Mouse (Mus musculus) left cerebral cortex, adult 18-20 months (tissue): ENCODE data around the gene Tppp2. TPM values are rescaled to one million over a fixed set of nuclear protein-coding genes. Genes with fewer than 3 reads are reported as not detected.
A peak's percentile ranks its signal among the peaks of the same experiment; 100 is the strongest.
"Not testable (repeated sequence)": the region's sequence is repeated elsewhere in the genome, so short reads cannot be mapped to it uniquely, and the experiment has no call there.

Source experiments
- DNase-seq, 2 experiments: peaks; one replicate each; pipeline ENCODE4 v3.0.0; 2021 to 2022; ENCODE audit warnings: low spot score in 2 of 2, mixed read lengths in 1 of 2
- total RNA-seq, 2 experiments: library from RNA; stranded (reverse); gene quantifications; 2 replicates each; pipeline ENCODE4 v1.2.3; 2021

Tppp2 gene
- total RNA-seq, 2 experiments from 2014 or later = not detected

DNA sequence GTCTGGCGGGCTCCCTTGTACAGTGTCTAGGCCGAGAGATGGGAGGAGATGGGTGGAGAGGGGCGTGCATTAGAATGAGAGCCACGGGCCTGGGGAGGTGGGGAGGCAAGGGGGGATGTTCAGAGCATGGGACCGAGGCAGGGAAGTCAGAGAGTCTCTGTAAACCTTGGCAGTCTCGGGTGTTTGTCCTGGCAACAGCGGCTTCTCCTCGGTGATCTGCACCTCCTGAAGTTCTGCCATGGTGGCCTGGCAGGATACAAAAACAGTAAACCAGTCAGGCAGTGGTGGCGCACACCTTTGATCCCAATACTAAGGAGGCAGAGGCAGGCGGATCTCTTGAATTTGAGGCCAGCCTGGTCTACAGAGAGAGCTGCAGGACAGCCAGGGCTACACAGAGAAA is 6.9 kb upstream of the Tppp2 start:
- no peak for DNase-seq

GRCm38 (mm10) chr14:51912391-51913061 is 5.7 kb upstream of the Tppp2 start:
- no peak for DNase-seq

- peak; percentile 45 to 62 for DNase-seq
Observed at GRCm38 (mm10) chr14:51913062-51913959, 4.9 kb upstream of the Tppp2 start.

DNA sequence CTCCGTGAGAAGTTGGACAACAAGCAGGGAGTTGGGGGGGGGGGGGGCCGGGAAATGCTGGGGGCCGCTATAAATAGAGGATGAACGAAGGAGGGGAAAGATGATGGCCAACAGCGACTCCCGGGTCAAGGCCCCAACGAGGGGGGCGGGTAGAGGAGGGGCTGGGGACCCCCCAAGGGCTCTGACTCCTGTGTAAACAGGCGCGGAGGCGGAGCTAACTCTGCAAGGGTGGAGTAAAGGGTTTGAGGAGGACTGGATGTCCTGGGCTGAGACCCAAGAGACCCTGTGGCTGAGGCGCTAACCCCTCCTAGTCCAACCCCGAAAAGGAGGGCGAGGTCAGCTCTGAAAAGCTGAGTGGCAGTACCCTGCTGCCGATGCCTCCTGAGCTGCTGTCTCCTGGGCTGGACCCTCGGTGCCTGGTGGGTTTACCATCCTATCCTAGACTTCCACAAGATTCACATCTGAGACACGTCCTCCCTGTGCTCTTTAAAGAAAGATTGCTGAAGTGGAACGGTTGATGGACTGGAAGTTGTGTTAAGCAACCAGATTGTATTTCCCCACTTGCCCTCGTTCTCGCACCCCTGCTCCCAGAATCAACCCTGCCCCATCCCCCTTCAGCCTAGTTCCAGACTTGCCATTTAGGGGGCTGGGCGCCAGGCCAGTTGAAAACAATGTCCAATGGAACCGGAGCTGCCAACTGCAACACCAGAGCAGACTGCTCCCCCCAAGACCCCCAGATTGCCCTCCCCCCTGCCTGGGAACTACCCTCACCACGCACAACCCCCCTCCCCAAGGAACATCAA is 4.1 kb upstream of the Tppp2 start, which contains the start of gene Ndrg2:
Gene Ndrg2, minus strand, starts transcription at position 199 of the 803 bp plus-strand sequence.
- DNase-seq = peak; percentile 62 to 69

GRCm38 (mm10) chr14:51915030-51915429 is 3.2 kb upstream of the Tppp2 start:
- no peak for DNase-seq

DNA sequence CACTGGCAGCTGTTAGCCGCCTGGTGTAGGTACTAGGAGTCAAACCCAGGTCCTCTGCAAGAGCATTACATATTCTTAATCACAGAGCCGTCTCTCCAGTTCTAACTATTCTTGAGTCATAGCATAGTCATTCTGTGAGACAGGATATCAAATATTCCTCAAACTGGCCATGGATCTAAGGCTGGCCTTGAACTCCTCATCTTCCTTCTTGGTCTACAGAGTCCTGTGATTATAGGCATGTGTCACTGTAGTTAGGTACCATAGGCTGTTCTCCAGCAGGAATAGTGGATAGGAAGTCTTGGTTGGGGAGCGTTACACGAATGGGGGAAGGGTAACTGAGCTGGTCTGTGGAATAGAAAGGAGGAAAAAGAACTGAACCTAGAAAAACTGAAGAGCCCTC is 1.7 kb upstream of the Tppp2 start:
- DNase-seq = no peak

DNA sequence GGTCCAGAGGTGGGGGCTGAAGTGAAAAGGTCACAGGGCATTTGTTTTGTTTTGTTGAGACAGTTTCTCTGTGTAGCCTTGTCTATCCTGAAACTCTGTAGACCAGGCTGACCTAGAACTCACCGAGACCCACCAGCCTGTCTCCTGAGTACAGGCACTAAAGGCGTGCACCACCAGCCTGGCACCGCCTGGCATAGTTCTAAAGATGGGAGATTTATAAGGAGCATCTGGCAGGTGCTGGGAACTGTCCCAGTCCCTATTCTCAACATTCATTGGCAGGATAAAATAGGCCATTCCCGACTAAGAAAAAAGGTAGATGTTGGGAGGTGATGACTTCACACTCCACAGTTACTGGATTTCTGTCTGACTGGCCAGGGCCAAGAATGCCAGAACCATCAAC is 741 bp downstream of the Tppp2 start:
- no peak for DNase-seq

DNA sequence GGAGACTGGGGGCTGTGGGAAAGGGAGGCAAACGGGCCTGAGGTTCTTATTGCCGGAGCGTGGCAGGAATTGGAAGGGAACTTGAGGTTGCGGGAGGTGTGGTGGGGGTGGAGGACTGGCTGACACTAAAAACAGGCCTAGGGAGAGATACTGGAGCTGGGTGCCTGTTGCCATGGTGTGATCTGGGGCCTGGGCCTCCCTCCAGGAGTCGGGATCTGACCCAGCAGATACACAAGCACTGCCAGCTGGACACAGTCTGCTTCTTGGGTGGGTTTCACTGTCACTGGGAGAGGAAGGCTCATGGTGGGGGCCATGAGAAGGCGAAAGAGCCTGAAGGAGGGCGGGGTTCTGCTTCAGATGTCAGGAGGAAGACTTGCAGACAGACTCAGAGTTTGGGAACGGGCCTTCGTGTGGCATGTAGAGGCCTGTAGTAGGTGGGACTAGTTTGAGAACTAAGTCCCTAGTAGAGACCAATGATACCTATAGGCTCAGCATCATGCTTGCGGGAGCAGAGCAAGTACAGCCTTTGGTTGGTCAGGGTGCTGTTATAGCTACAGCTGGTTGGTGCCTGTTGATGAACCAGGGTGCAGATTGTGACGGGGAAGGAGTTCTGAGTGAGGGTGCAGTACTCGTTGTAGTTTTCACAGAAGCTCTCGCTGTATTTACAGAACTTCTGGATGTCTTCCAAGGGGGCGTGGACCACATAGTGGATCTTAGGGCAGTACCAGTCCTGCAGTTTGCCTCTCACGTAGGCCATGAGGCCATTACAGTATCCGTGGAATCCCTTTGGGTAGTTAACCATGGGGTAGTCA is 3.7 kb downstream of the Tppp2 start:
- peak; percentile 34 to 43 for DNase-seq

DNA sequence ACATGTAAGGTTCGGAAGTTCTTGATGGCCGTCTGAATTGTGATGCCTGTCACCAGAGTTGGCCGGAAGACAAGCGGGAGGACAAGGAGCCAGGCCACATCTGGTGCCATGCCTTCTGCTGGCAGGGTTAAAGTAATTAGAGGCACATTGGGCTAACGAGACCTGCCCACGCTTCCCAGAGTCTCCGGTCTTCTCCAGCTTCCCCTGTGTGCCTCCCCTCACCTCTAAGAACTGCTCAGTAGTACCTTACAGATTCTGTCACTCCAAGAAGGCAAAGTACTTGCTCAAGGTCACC is 4.3 kb downstream of the Tppp2 start, which contains the start of gene Rnase13:
Gene Rnase13, minus strand, starts transcription at position 203 of the 295 bp plus-strand sequence.
- no peak for DNase-seq

DNA sequence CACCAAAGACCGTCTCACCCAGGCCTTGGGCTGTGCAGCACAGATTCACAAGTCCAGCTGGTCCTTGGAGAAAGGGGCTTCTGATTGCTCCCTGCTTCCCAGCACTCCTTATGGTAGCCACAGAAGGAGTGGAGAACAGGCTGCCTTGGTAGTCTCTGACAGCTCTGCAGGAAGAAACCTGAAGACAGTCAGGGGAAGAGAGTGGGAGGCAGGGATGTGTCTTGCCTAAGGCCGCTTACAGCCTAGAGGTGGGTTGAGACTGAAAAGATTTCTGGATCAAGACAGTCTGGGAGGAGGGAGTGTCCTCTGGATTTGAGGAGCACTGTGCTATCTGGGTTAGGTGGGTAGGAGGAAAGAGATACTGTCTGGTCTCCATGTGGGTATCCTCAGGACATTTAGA is 4.7 kb downstream of the Tppp2 start:
- DNase-seq = no peak

DNA sequence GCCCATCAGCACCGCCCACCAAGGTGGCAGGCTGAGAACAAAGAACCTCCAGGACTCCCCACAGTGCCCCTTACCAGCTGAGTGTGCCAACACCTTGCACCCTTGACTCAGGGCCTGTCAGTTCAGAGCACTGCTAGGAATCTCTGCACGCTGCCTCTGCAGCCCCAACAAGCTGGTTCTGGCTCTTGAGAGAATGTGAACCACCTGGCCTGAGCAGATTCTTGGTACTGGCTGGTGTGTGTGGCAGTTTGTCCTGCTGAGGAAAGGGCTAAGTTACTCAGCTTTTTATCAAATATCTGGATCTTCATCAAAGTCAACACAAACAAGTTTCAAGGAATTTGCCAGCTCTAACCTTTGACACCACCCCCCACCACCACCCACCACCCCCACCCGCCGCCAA is 5.3 kb downstream of the Tppp2 start:
- DNase-seq = no peak

DNA sequence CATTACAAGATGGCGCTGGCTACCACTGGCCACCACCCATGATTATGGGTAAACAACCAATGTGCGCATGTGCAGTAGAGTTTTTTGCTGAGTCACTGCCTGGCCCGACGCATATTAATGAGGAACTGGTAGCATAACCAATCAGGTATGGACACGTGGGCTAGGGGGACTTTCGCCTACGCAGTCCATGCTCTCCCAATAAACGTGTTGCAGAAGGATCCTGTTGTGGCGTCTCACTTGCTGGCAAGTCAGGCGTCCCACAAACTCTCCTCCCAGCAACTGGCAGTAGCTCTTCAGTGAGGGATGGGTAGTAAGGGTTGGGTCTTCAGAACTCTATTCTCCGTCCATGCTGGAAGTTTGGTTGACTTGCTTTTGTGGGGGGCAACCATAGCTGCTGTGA is 8.7 kb downstream of the Tppp2 start:
- not testable (repeated sequence) for DNase-seq

GRCm38 (mm10) chr14:51929309-51929943 is 11.2 kb downstream of the Tppp2 start:
- DNase-seq = peak; percentile 61 to 71

GRCm38 (mm10) chr14:51929968-51930367 is 11.7 kb downstream of the Tppp2 start:
- no peak for DNase-seq

DNA sequence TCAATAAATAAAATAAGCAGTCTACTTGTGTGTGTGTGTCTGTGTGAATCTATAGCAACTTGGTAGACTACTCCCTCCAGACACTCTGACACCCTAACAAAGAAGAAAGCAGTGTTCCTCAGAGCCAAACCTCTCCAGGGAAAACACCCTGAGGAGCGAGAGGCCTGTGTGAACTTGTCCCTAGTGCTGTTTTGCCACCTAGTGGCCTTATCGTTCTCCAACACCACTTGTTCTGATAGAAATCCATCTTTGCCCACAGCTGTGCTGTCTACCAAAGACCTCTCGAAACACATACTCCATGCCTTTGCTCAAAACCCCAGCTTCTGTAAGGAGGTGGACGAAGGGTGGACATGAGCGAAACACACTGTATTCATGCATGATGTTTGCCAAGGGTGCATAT is 12.6 kb downstream of the Tppp2 start:
- peak; percentile 64 to 65 for DNase-seq

DNA sequence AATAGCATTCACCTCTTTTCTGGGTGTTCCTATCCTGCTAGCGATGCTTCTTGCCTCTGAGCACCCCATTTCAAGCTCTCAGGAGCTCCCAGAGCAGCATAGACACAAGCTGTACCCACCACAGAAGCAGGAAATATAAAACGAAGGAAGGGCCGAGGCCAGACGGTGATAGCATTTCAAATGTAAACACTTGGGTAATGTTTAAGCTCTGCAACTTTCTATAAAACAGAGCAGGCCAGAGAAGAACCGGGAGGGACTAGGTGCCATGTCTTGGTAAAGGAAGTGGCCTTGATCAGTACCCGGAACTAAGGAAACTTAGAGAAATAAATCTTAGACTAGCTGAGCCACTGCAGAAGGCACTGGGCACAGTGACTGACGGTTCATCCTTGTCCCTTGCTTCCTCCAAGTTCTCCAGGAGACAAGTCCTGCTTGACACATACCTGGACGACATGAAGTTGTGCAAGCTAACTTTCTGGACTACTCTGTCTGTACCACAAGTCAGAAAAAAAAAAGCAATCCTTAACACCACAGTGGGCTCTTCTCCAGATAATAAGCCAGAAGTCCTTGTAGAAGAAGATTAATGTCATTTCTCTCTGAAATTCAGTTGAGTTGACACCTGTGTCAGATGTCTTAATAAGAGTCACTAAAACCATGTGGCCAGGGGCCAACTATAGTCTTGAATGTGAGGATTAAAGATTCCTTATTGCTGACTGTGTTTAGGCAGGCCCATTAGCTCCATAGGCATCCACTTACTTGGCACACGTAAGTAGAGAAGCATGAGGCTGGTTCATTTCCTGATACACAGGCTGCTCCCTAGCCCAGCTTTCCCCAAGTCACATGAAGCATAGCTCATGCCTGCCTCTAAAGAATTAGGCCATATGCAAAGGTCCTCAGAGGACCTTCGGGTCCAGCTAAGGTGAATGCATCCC is 14.1 kb downstream of the Tppp2 start:
- DNase-seq = no peak

GRCm38 (mm10) chr14:51939005-51939404 is 20.8 kb downstream of the Tppp2 start:
- DNase-seq = no peak

DNA sequence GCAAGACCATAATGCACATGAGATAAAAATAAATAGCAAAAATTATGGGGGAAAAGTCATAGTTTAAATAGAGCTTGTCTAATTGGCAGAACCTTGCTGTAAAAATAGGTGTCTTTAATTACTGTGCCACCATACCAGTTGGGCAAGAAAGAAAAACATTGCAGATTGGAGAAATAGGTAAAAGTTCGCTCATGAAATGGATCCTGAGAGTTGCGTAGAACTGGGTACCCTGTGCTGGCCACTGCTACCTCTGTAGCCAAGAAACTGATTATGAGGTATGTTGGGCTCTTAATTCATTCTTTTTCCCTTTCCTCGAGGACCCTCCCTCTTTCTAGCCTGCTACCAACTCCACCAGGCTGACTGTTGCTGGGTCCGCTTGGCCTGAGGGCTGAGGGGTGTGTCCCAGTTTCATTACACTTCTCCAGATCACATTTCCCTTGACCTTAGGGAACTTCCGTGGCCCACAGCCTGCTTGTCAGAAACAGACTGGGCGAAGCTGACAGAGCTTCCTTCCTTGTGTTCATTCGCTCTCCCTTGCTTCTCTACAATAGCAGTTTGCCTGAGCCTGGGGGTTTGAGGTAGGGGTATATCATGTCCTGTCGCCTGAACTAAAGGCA is 22.8 kb downstream of the Tppp2 start:
- no peak for DNase-seq

DNA sequence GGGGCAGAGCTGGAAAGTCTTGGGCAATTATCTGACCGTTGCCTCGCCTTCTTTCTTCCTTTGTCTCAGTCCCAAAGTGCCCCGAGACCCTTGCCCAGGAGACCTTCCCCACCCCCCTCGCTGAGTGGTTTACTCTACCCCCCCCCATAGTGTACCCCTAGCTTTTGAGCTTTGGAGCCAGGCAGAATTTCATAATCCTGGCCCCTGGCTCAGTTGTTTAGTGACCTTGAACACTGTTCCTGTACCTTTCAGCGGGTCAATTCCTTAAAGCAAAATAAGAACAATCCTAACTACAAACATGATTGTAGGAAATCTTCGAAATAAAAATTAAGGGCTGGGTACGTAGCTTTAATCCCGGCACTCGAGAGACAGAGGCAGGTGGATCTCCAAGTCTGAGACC is 23.4 kb downstream of the Tppp2 start:
- DNase-seq = no peak
